Mouse (Mus musculus): Measurements from ENCODE around the gene Plekha7. TPM values are rescaled to one million over a fixed set of nuclear protein-coding genes. Genes with fewer than 3 reads are reported as not detected.

Gene Plekha7
- total and polyA plus RNA-seq, 2 experiments from 2014 or later: 7.9 to 22.8 TPM

- no peaks in the 10 kb centered on the region for H3K36me3 ChIP-seq (ENCODE audit: insufficient read depth, low read length)
- peaks cover 8% of the 10 kb centered on the region; the same call in 1 of the 2 replicates for H3K4me1 ChIP-seq (ENCODE audit: insufficient read depth, low read length)
- peak overlapping the region; percentile 48 for H3K4me2 ChIP-seq (ENCODE audit: low read depth, low read length)
- H3K27ac ChIP-seq: peak overlapping the region; percentile 48; the same call in 1 of the 2 replicates
- H3K9me3 ChIP-seq (ENCODE audit: low read length): no peaks in the 10 kb centered on the region
- peak; percentile 16 for ATAC-seq
- TF ChIP-seq CTCF (IDR thresholded peaks at IDR 0.05; ENCODE audit: low read depth): no peak
- no peak overlapping the region for H3K4me3 ChIP-seq (ENCODE audit: low read length)
- WGBS: 29% methylated on average over 15 of the region's 15 CpGs
- H3K27me3 ChIP-seq (ENCODE audit: insufficient read depth, low read length): no peaks in the 10 kb centered on the region
- DNase-seq (ENCODE audit: low spot score): no peak
- peak overlapping the region; percentile 28 for H3K9ac ChIP-seq (replicated peaks; ENCODE audit: low read length)
Observed at GRCm38 (mm10) chr7:116246696-116247376, 61.3 kb downstream of the Plekha7 start.

DNA sequence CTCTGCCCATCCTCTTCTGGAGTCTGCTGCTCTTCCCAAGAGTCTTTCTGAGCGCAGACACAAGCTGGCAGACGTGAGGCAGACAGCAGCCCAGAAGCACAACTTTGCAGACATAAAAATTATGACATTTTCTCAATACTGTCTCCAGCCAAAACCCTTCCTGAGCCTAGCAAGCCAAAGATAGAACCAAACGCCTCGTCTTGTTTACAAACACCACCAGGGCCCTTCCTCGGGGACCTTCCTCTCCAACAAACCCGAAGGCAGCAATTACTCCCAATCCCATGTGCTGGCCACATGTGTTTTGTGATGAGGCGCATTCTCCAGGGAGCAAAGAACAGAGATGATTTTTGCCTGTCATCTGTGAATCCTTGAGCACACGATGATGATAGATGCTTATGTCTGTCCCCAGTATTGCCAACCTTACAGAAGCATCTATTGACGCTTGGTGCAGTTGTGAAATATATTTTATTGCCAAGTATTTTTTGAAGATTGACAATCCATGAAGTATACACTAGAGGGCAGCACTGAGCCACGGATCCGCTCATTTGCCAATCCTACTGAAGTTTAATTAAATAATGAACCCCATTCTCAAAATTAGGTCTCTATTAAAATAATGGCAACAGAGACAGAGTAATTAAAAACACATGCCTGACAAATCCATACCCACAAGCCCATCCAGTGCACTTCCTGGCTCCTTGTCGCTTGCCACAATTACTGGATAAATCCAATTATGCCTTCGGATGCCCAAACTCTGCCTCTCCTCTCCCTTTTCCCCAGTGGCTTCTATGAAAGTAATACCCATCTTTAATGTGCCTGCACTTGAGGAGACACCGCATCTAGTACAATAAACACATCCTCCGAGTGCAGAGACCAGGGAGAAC is 62.1 kb downstream of the Plekha7 start:
- peak; percentile 31; the same call in 1 of the 2 replicates for ATAC-seq
- Histone ChIP-seq H3K4me2 (ENCODE audit: low read depth, low read length) (peak overlapping the region; percentile 48), H3K36me3 (ENCODE audit: insufficient read depth, low read length) (no peaks in the 10 kb centered on the region), H3K9me3 (ENCODE audit: low read length) (no peaks in the 10 kb centered on the region), H3K4me1 (ENCODE audit: insufficient read depth, low read length) (peaks cover 8% of the 10 kb centered on the region; the same call in 1 of the 2 replicates), H3K27me3 (ENCODE audit: insufficient read depth, low read length) (no peaks in the 10 kb centered on the region), H3K4me3 (ENCODE audit: low read length) (no peak overlapping the region), H3K9ac (replicated peaks; ENCODE audit: low read length) (peak overlapping the region; percentile 28; the same call in 1 of the 2 replicates), H3K27ac (peak overlapping the region; percentile 48; the same call in 1 of the 2 replicates)
- TF ChIP-seq CTCF (IDR thresholded peaks at IDR 0.05; ENCODE audit: low read depth): peak; percentile 82
- WGBS: 23% methylated on average over 15 of the region's 15 CpGs
- peak; percentile 74 for DNase-seq (ENCODE audit: low spot score)

- no peak overlapping the region for H3K9ac ChIP-seq (replicated peaks; ENCODE audit: low read length)
- peak; percentile 65 for TF ChIP-seq CTCF (IDR thresholded peaks at IDR 0.05; ENCODE audit: low read depth)
- peaks cover 8% of the 10 kb centered on the region; the same call in 1 of the 2 replicates for H3K4me1 ChIP-seq (ENCODE audit: insufficient read depth, low read length)
- H3K4me2 ChIP-seq (ENCODE audit: low read depth, low read length): no peak overlapping the region
- ATAC-seq (no peak), DNase-seq (ENCODE audit: low spot score) (peak; percentile 52)
- H3K36me3 ChIP-seq (ENCODE audit: insufficient read depth, low read length): no peaks in the 10 kb centered on the region
- no peaks in the 10 kb centered on the region for H3K27me3 ChIP-seq (ENCODE audit: insufficient read depth, low read length)
- H3K9me3 ChIP-seq (ENCODE audit: low read length): no peaks in the 10 kb centered on the region
- WGBS: 35% methylated on average over 7 of the region's 7 CpGs
- H3K27ac ChIP-seq: no peak overlapping the region
- H3K4me3 ChIP-seq (ENCODE audit: low read length): no peak overlapping the region
Observed at GRCm38 (mm10) chr7:116244302-116245165, 63.6 kb downstream of the Plekha7 start.

- Histone ChIP-seq H3K27me3 (ENCODE audit: insufficient read depth, low read length) (no peaks in the 10 kb centered on the region), H3K4me2 (ENCODE audit: low read depth, low read length) (no peak overlapping the region), H3K4me1 (ENCODE audit: insufficient read depth, low read length) (peaks cover 11% of the 10 kb centered on the region), H3K27ac (no peak overlapping the region), H3K4me3 (ENCODE audit: low read length) (no peak overlapping the region), H3K9me3 (ENCODE audit: low read length) (no peaks in the 10 kb centered on the region), H3K36me3 (ENCODE audit: insufficient read depth, low read length) (no peaks in the 10 kb centered on the region), H3K9ac (replicated peaks; ENCODE audit: low read length) (no peak overlapping the region)
- ATAC-seq: no peak
- no peak for TF ChIP-seq CTCF (IDR thresholded peaks at IDR 0.05; ENCODE audit: low read depth)
- WGBS: 90% methylated on average over 3 of the region's 3 CpGs
- DNase-seq (ENCODE audit: low spot score): no peak
Observed at GRCm38 (mm10) chr7:116242810-116243209, 65.4 kb downstream of the Plekha7 start.

GRCm38 (mm10) chr7:116241601-116242000 is 66.6 kb downstream of the Plekha7 start:
- Histone ChIP-seq H3K4me3 (ENCODE audit: low read length) (no peak overlapping the region), H3K9ac (replicated peaks; ENCODE audit: low read length) (no peak overlapping the region), H3K27ac (no peak overlapping the region), H3K4me1 (ENCODE audit: insufficient read depth, low read length) (peaks cover 14% of the 10 kb centered on the region), H3K36me3 (ENCODE audit: insufficient read depth, low read length) (no peaks in the 10 kb centered on the region), H3K9me3 (ENCODE audit: low read length) (no peaks in the 10 kb centered on the region), H3K27me3 (ENCODE audit: insufficient read depth, low read length) (no peaks in the 10 kb centered on the region), H3K4me2 (ENCODE audit: low read depth, low read length) (no peak overlapping the region)
- DNase-seq (ENCODE audit: low spot score): no peak
- no peak for ATAC-seq
- WGBS: 46% methylated on average over 7 of the region's 7 CpGs
- no peak for TF ChIP-seq CTCF (IDR thresholded peaks at IDR 0.05; ENCODE audit: low read depth)

Measured in hindbrain, postnatal 0 days (tissue).